Mouse (Mus musculus): ENCODE measurements at regions not wholly inside any gene's neighbourhood (a gene's known extent, or its start where the extent isn't known, plus 50 kb on each side); places are given as distances from the start of the nearest gene placed in this dataset.

- no peak for DNase-seq (ENCODE audit: low spot score in 2 of 2)
These were observed 435.6 kb upstream of the Atp11b start for GRCm38 (mm10) chr3:35318348-35318747.

DNA sequence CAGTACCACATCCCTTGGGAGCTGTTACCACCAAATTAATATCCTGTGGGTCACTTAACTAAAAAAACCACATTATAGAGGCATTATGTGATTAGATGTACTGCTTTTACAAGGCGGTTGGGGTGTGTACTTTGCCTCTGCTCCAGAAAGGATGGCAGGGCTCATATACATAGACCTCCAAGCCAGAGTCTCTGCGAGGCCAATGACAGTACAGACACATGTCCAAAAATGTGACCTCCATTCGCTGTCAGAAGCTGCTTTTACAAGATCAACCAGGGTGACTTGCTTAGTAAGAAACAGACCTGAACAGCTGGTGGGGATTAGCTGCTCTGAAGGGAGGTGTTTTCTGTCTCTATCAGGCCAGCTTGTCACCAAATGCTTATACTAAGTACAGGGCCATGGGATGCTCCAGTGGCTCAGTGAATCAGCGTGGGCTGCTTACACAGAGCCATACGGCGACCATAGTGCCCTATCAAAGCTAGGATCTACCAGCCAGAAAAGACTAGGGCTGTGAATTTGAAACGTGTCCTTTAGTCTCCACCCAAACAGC lies 433.0 kb upstream of the Atp11b start:
- no peak for DNase-seq (ENCODE audit: low spot score in 2 of 2)

DNA sequence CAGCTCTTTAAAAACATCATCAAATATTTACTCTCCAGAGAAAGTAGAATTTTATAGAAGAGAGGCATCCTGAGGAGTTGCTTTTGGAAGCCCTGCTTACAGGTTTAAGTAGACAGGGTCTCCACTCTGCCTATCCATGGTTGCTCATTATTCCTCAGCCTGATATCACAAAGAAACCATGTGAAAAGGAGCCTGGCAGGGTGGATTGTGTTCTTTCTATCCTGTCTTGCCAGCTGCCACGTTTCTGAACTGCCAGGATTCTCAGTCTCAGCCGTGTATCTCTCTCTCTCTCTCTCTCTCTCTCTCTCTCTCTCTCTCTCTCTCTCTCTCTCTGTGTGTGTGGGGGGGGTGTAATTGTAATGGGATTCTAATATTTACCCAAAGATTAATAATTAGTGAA lies 431.9 kb upstream of the Atp11b start:
- no peak for DNase-seq (ENCODE audit: low spot score in 2 of 2)

- DNase-seq (ENCODE audit: low spot score in 2 of 2) = no peak
These were observed 431.0 kb upstream of the Atp11b start for GRCm38 (mm10) chr3:35322899-35323298.

DNA sequence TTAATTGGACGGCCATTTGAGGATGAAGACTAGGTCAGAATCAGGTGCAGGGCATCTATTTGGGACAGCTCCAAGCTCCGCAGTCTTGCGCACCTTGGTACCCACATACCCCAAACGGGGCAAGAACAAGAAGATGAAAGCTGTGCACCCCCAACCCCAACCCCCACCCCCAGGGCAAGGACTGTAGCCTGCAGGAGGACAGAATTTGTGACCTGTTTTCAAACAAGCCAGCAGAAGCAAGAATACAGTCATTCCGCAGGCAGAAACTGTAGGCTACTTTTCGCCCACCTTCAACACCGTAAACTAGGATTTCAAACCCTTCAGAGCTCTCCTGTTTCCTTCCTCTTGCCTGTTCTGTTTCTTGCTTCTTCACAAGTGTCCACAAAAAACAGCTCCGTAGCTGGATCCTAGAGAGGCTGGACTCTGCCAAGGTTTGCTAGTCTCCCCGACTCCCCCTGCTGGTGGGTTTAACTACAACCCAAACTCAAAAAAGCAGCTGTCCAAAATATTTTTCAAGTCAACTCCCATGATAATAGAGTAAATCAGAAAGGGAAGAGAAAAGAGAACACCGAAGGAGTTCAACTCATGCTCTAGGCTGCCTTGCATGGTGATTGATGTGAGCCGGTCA lies 430.3 kb upstream of the Atp11b start:
- DNase-seq (ENCODE audit: low spot score in 2 of 2) = peak; percentile 70 to 76

- DNase-seq (ENCODE audit: low spot score in 2 of 2) = peak in 1 of 2 experiments; percentile 17
These were observed 429.7 kb upstream of the Atp11b start for GRCm38 (mm10) chr3:35324186-35324585.

- DNase-seq (ENCODE audit: low spot score in 2 of 2) = no peak
These were observed 421.2 kb upstream of the Atp11b start for GRCm38 (mm10) chr3:35332534-35333272.

GRCm38 (mm10) chr3:35334017-35334416 lies 419.9 kb upstream of the Atp11b start:
- no peak for DNase-seq (ENCODE audit: low spot score in 2 of 2)

DNA sequence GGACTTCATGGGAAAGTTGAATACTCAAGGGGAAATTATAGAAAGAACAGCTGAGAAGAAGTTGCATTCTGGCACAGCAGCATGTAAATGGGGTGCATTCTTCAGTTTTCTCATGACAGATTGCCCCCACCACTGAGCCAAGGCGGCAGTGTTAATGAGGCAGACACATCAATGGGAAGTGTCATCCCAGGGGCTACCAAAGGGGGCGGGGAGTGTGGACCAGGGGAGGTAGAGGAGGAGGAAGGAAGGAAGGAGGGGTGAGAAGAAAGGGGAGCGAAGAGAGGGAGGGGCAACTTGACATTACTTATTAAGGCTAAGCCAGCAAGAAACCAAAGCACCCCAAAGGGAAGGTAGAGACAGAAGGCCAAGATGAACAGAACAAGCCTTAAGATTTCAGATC lies 419.4 kb upstream of the Atp11b start:
- no peak for DNase-seq (ENCODE audit: low spot score in 2 of 2)

DNA sequence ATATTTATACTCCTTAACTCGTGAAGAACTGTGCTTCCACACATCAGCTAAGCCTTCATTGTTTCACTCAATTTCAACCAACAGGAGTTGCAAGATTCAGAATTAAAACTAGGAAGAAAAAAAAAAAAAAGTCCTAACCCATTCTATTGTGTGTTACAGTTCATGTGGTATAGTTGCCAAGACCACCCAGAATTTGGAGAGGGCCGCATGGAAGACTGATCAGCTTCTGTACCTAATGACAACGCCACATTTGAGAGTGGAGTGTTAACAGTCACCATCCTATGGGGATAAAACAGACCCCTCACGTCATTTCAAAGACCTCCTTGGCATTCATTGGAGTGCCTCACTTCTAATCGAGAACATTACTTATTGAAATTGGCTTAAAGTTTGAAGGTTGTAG lies 418.1 kb upstream of the Atp11b start:
- DNase-seq (ENCODE audit: low spot score in 2 of 2) = no peak

- peak in 1 of 2 experiments; percentile 10 for DNase-seq (ENCODE audit: low spot score in 2 of 2)
These were observed 413.4 kb upstream of the Atp11b start for GRCm38 (mm10) chr3:35340525-35340924.

DNA sequence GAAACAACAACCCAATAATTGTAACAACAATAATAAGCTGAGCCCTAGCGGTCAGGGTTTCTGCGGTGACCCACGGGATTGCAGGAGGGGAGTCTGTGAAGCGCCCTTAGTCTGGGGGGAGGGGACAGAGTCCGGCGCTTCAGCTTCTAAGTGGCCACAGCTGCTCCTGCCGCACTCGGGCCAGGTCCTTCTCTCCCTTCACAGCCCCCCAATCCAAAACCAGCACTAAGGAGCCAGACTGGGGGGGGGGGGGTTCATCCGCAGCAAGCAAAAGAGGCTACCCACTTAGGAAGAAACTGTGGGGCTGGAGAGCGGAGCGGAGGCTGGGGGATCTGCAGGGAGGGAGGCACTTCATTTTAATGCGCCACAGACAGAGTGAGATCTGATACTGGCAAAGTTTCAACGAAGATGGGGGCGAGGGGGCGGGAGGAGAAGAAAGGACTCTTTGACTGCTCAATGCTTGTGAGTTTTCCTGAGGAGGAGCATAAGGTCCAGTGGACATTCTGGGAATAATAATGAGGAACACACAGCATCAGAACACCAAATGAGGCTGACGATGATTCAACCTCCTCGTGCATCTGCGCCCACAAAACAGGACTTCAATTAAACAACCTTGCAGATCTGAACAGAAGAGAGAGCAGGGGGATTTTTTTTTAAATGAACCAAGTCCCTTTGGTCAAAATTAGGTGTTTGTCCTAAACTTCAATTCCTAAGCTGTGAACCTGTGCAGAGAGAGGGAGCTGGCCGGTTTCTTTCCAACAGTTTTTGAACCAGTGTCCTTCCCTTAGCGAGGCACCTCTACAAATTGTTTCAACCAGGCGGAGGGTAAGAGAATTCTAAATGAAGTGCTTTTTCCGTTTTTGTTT lies 412.7 kb upstream of the Atp11b start:
- peak; percentile 55 to 68 for DNase-seq (ENCODE audit: low spot score in 2 of 2)

- no peak for DNase-seq (ENCODE audit: low spot score in 2 of 2)
These were observed 412.1 kb upstream of the Atp11b start for GRCm38 (mm10) chr3:35341840-35342239.

- DNase-seq (ENCODE audit: low spot score in 2 of 2) = peak; percentile 74
These were observed 411.3 kb upstream of the Atp11b start for GRCm38 (mm10) chr3:35342584-35342983.

GRCm38 (mm10) chr3:35343936-35344335 lies 410.0 kb upstream of the Atp11b start:
- DNase-seq (ENCODE audit: low spot score in 2 of 2) = no peak

DNA sequence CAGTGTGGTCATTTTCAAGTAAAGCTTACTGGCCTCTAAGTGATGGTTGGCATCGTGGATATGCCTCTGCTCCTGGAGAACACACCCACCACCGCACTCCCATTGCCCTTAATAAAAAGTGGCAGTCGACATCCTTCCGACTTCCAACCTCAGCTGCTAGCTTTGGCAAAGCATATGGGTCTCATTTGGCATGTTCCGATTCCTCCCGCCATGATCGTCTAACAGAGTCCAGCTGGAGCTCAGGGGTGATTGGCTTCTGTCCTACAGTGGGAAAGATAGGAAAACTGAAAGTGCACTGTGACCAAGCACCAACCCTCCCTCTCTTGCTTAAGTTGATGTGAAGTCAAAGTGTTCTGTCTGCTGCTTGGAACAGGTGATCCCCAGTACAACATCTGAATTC lies 404.8 kb upstream of the Atp11b start:
- no peak for DNase-seq (ENCODE audit: low spot score in 2 of 2)

DNA sequence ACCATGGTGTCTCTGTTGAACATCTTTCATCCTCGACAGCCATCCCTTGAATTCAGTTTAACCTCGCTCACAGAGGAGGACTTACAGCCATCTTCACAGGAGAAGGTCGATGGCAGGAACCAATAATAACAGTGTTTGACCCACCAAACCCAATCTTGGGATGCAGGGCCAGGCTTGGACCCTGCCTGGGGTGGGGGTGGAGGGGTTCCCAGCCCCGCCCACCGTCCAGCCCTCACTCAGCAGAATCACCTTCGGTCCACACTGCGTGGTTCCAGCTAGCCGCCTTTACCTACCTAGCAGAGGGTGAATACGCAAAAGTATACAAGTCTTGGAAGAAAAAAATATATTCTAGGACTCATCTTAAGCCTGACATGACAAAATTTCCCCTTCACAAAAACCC lies 400.5 kb upstream of the Atp11b start:
- DNase-seq (ENCODE audit: low spot score in 2 of 2) = no peak

DNA sequence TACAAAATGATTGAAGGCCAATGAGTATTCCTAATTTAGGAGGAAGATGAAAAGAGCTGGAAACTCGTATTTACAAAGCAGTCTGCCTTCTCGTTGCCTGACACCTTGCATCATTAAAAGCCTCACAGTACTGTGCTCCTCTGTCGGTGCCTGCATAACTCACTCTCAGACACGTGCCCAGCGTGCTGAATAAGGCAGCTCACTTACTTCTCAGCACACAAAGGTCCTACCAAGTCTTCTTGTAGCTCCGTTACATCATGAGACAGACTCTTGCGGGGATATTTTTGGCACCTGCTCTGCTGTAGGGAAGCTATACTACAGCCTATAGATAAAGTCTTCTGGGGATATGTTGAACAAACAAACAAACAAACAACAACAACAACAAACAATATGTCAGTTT lies 400.0 kb upstream of the Atp11b start:
- DNase-seq (ENCODE audit: low spot score in 2 of 2) = no peak

DNA sequence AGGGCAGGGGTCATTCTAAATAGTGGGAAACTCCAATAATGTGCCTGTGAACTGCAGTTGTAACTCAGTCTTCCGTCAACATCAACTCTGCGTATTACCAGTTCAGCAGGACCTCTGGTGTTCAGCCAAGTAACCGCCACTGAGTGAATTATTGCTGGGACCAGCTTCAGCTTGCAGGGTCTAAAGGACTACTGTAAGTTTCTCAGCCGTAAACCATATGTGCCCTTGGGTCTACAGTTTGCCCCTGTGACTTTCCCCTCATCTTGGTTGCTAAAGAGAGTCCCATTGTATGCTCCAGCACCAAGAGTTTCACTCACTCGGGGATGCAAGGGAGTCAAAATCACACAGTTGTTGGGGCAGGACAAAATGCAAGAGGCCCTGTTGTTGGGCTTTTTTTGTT lies 399.6 kb upstream of the Atp11b start:
- no peak for DNase-seq (ENCODE audit: low spot score in 2 of 2)

- DNase-seq (ENCODE audit: low spot score in 2 of 2) = no peak
These were observed 396.8 kb upstream of the Atp11b start for GRCm38 (mm10) chr3:35357111-35357510.

- no peak for DNase-seq (ENCODE audit: low spot score in 2 of 2)
These were observed 395.4 kb upstream of the Atp11b start for GRCm38 (mm10) chr3:35358541-35358940.

DNA sequence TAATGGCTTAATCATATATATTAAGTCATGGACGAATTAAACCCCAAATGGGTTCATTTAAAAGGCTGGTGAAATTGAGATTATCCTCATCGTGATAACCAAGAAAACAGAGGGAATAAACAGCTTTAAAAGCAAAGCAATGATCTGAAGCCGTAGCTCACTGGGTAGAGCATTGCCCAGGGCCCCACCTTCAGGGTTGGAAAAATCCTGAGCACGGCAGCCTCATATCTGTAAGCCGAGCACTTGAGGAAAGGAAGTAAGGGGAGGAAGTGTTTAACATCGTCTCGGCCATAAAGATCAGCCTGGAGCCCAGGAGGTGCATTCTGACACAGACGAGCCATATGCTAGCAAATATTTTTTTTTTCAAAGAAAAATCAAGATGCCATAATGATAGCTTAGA lies 394.6 kb upstream of the Atp11b start:
- DNase-seq (ENCODE audit: low spot score in 2 of 2) = no peak

Data from right cerebral cortex, adult 2 months (tissue).